Mouse (Mus musculus): ENCODE data around the gene Gpr18. TPM values are rescaled to one million over a fixed set of nuclear protein-coding genes. Genes with fewer than 3 reads are reported as not detected.

Gpr18 gene
- total RNA-seq (2021) (under 1 TPM; 0.16 to 0.43 TPM), polyA plus RNA-seq (2012; rRNA removed) (0.53 and 2.2 TPM in 2 replicates)
- long read RNA-seq: 0 reads

- Histone ChIP-seq H3K4me3 (no peak within 1 kb of the TSS), H3K27me3 (ENCODE audit: control insufficient read depth, insufficient read depth, low read length) (no peaks in the 10 kb centered on the region), H3K27ac (no peak within 1 kb of the TSS), H3K4me1 (ENCODE audit: control insufficient read depth, insufficient read depth, low read length) (no peaks in the 10 kb centered on the region), H3K36me3 (ENCODE audit: control insufficient read depth, insufficient read depth, low read length) (no peaks in the 10 kb centered on the region), H3K9ac (ENCODE audit: low read depth, low read length) (no peak within 1 kb of the TSS), H3K79me2 (replicated peaks; ENCODE audit: control insufficient read depth, insufficient read depth, low read length) (no peaks in the 10 kb centered on the region)
- WGBS: 64% methylated on average over 8 of the region's 8 CpGs
- TF ChIP-seq EP300 (IDR thresholded peaks at IDR 0.05; ENCODE audit: insufficient read depth, low read depth, low read length) (no peak), POLR2A (IDR thresholded peaks at IDR 0.05; ENCODE audit: insufficient read depth, low read depth, low read length) (no peak), CTCF (IDR thresholded peaks at IDR 0.05) (no peak)
- intact Hi-C loops (cut with DNase I): loop anchor here (2.0 kb wide), 1 partner anchor 23 kb away; no protein-coding TSS in a partner anchor
- no peak for DNase-seq
These were observed at the start of gene Gpr18 for GRCm38 (mm10) chr14:121915621-121916020. Gpr18 (minus strand) TSS chr14:121915781.

DNA sequence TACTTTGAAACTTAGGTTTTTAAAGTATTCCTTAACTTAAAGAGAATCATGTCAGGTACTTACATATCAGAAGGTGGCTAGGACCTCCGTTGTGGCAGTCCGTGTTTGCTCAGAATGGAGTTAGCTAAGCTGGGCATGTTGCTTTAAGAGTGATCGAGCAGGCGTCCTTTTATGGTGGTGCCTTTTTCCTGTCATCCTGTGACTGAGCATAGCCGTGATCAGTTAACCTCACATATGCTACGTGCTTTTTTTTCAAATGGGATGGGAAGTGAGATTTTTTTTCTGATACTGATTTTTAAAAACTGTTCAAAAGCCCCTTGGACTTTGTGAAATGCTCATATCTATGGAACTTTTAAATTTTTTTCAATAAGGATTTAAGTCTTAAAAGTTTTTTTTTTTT is 49.4 kb upstream of the Gpr18 start, which contains the start of gene Gpr183:
TSS of gene Gpr183 (minus strand) at position 206 of the 400 bp plus-strand sequence.
- peaks cover 7% of the 10 kb centered on the region for H3K4me1 ChIP-seq (ENCODE audit: control insufficient read depth, insufficient read depth, low read length)
- H3K9ac ChIP-seq (ENCODE audit: low read depth, low read length): no peak within 1 kb of the TSS
- H3K27ac ChIP-seq: peak within 1 kb of the TSS; percentile 7; the same call in 1 of the 2 replicates
- H3K79me2 ChIP-seq (replicated peaks; ENCODE audit: control insufficient read depth, insufficient read depth, low read length): peaks cover 5% of the 10 kb centered on the region; the same call in 1 of the 2 replicates
- intact Hi-C loops (cut with DNase I): no loop called here
- TF ChIP-seq POLR2A (IDR thresholded peaks at IDR 0.05; ENCODE audit: insufficient read depth, low read depth, low read length): peak; percentile 43; the same call in 1 of the 2 replicates
- TF ChIP-seq EP300 (IDR thresholded peaks at IDR 0.05; ENCODE audit: insufficient read depth, low read depth, low read length): no peak
- 21% methylated on average over 6 of the region's 6 CpGs for WGBS
- H3K27me3 ChIP-seq (ENCODE audit: control insufficient read depth, insufficient read depth, low read length): no peaks in the 10 kb centered on the region
- no peaks in the 10 kb centered on the region for H3K36me3 ChIP-seq (ENCODE audit: control insufficient read depth, insufficient read depth, low read length)
- no peak within 1 kb of the TSS for H3K4me3 ChIP-seq
- peak in 1 of 2 experiments; percentile 43 for DNase-seq

GRCm38 (mm10) chr14:121963942-121964335 is 48.4 kb upstream of the Gpr18 start:
- Histone ChIP-seq H3K79me2 (replicated peaks; ENCODE audit: control insufficient read depth, insufficient read depth, low read length) (0 out of 2 replicates have a peak, but pooled peaks cover 4% of the 10 kb centered on the region), H3K4me1 (ENCODE audit: control insufficient read depth, insufficient read depth, low read length) (peaks cover 7% of the 10 kb centered on the region), H3K9ac (ENCODE audit: low read depth, low read length) (no peak overlapping the region), H3K36me3 (ENCODE audit: control insufficient read depth, insufficient read depth, low read length) (no peaks in the 10 kb centered on the region), H3K27ac (peak overlapping the region; percentile 7), H3K4me3 (no peak overlapping the region; the same call in 1 of the 2 replicates), H3K27me3 (ENCODE audit: control insufficient read depth, insufficient read depth, low read length) (no peaks in the 10 kb centered on the region)
- TF ChIP-seq POLR2A (IDR thresholded peaks at IDR 0.05; ENCODE audit: insufficient read depth, low read depth, low read length) (no peak), CTCF (IDR thresholded peaks at IDR 0.05) (no peak)
- no peak for DNase-seq
- 24% methylated on average over 4 of the region's 4 CpGs for WGBS
- intact Hi-C loops (cut with DNase I): no loop called here

GRCm38 (mm10) chr14:121963251-121963941 is 47.8 kb upstream of the Gpr18 start:
- Histone ChIP-seq H3K27me3 (ENCODE audit: control insufficient read depth, insufficient read depth, low read length) (no peaks in the 10 kb centered on the region), H3K9ac (ENCODE audit: low read depth, low read length) (no peak overlapping the region), H3K79me2 (replicated peaks; ENCODE audit: control insufficient read depth, insufficient read depth, low read length) (0 out of 2 replicates have a peak, but pooled peaks cover 4% of the 10 kb centered on the region), H3K4me1 (ENCODE audit: control insufficient read depth, insufficient read depth, low read length) (peaks cover 7% of the 10 kb centered on the region), H3K4me3 (peak overlapping the region; percentile 3; the same call in 1 of the 2 replicates), H3K36me3 (ENCODE audit: control insufficient read depth, insufficient read depth, low read length) (no peaks in the 10 kb centered on the region), H3K27ac (peak overlapping the region; percentile 7)
- no peak for DNase-seq
- TF ChIP-seq EP300 (IDR thresholded peaks at IDR 0.05; ENCODE audit: insufficient read depth, low read depth, low read length) (no peak), CTCF (IDR thresholded peaks at IDR 0.05) (no peak), POLR2A (IDR thresholded peaks at IDR 0.05; ENCODE audit: insufficient read depth, low read depth, low read length) (no peak)
- intact Hi-C loops (cut with DNase I): no loop called here
- 48% methylated on average over 9 of the region's 9 CpGs for WGBS

- Histone ChIP-seq H3K4me3 (no peak overlapping the region), H3K9ac (ENCODE audit: low read depth, low read length) (no peak overlapping the region), H3K4me1 (ENCODE audit: control insufficient read depth, insufficient read depth, low read length) (peaks cover 7% of the 10 kb centered on the region), H3K36me3 (ENCODE audit: control insufficient read depth, insufficient read depth, low read length) (no peaks in the 10 kb centered on the region), H3K79me2 (replicated peaks; ENCODE audit: control insufficient read depth, insufficient read depth, low read length) (0 out of 2 replicates have a peak, but pooled peaks cover 4% of the 10 kb centered on the region), H3K27me3 (ENCODE audit: control insufficient read depth, insufficient read depth, low read length) (no peaks in the 10 kb centered on the region), H3K27ac (peak overlapping the region; percentile 43)
- WGBS: 51% methylated on average over 14 of the region's 14 CpGs
- intact Hi-C loops (cut with DNase I): no loop called here
- TF ChIP-seq EP300 (IDR thresholded peaks at IDR 0.05; ENCODE audit: insufficient read depth, low read depth, low read length): no peak
- TF ChIP-seq POLR2A (IDR thresholded peaks at IDR 0.05; ENCODE audit: insufficient read depth, low read depth, low read length): no peak
- no peak for TF ChIP-seq CTCF (IDR thresholded peaks at IDR 0.05)
- DNase-seq: peak; percentile 24 to 29
These were observed 46.7 kb upstream of the Gpr18 start for GRCm38 (mm10) chr14:121962128-121962890.

All from heart, adult 2 months (tissue).